Mouse (Mus musculus): ENCODE data around the gene Lin7b.
"Not testable (repeated sequence)": the region's sequence is repeated elsewhere in the genome, so short reads cannot be mapped to it uniquely, and the experiment has no call there.

Lin7b gene

GRCm38 (mm10) chr7:45370475-45371311, at the start of gene Lin7b:
Gene Lin7b, minus strand, starts transcription at chr7:45370583.
- peak; percentile 81 for DNase-seq (ENCODE audit: low read depth)

GRCm38 (mm10) chr7:45417962-45418492, 47.6 kb upstream of the Lin7b start:
- no peak for DNase-seq (ENCODE audit: low read depth)

GRCm38 (mm10) chr7:45415636-45416035, 45.3 kb upstream of the Lin7b start:
- DNase-seq (ENCODE audit: low read depth): no peak

- no peak for DNase-seq (ENCODE audit: low read depth)
These were observed 44.4 kb upstream of the Lin7b start for GRCm38 (mm10) chr7:45414740-45415224.

- DNase-seq (ENCODE audit: low read depth): no peak
These were observed 43.7 kb upstream of the Lin7b start for GRCm38 (mm10) chr7:45413864-45414739.

- DNase-seq (ENCODE audit: low read depth): no peak
These were observed 42.9 kb upstream of the Lin7b start, which contains the start of gene Ntf5 for GRCm38 (mm10) chr7:45413113-45413863. Gene Ntf5, plus strand, starts transcription at chr7:45413695.

GRCm38 (mm10) chr7:45412421-45412820, 42.0 kb upstream of the Lin7b start:
- no peak for DNase-seq (ENCODE audit: low read depth)

GRCm38 (mm10) chr7:45409497-45410163, 39.2 kb upstream of the Lin7b start:
- no peak for DNase-seq (ENCODE audit: low read depth)

- no peak for DNase-seq (ENCODE audit: low read depth)
These were observed 38.6 kb upstream of the Lin7b start for GRCm38 (mm10) chr7:45408949-45409348.

- DNase-seq (ENCODE audit: low read depth): no peak
These were observed 38.0 kb upstream of the Lin7b start for GRCm38 (mm10) chr7:45408351-45408750.

GRCm38 (mm10) chr7:45407836-45408235, 37.5 kb upstream of the Lin7b start:
- no peak for DNase-seq (ENCODE audit: low read depth)

GRCm38 (mm10) chr7:45406157-45407156, 36.1 kb upstream of the Lin7b start:
- no peak for DNase-seq (ENCODE audit: low read depth)

- no peak for DNase-seq (ENCODE audit: low read depth)
These were observed 35.0 kb upstream of the Lin7b start, which contains the start of gene Kcna7 for GRCm38 (mm10) chr7:45405091-45406075. Gene Kcna7, plus strand, starts transcription at chr7:45405653.

GRCm38 (mm10) chr7:45403532-45404261, 33.3 kb upstream of the Lin7b start:
- DNase-seq (ENCODE audit: low read depth): peak; percentile 67

GRCm38 (mm10) chr7:45401521-45402085, 31.2 kb upstream of the Lin7b start:
- no peak for DNase-seq (ENCODE audit: low read depth)

GRCm38 (mm10) chr7:45396787-45397186, 26.4 kb upstream of the Lin7b start:
- no peak for DNase-seq (ENCODE audit: low read depth)

GRCm38 (mm10) chr7:45396337-45396775, 26.0 kb upstream of the Lin7b start:
- not testable (repeated sequence) for DNase-seq (ENCODE audit: low read depth)
